Mouse (Mus musculus) embryonic fibroblast, embryonic 13.5 days (primary cell): ENCODE data around the gene Sbf2.

Experiments used
- CTCF ChIP-seq: IDR thresholded peaks from 2 replicates; pipeline ENCODE4 v1.5.1; 2011; ENCODE audit warnings: mild to moderate bottlenecking, control low read depth, low read length, moderate library complexity, borderline replicate concordance; ENCODE audit not compliant: insufficient read depth
- POLR2A ChIP-seq: IDR thresholded peaks from 2 replicates; pipeline ENCODE4 v1.6.1; 2011; ENCODE audit warnings: low read depth, mild to moderate bottlenecking, control low read depth, low read length, moderate library complexity

GRCm38 (mm10) chr7:110655966-110656365 is 41.2 kb upstream of the Sbf2 start:
- TF ChIP-seq CTCF (no peak), POLR2A (no peak)
